Mouse (Mus musculus) CH12.LX (cell line): ENCODE results near the gene Gm20431. TPM values are rescaled to one million over a fixed set of nuclear protein-coding genes. Genes with fewer than 3 reads are reported as not detected.

ENCODE experiments used
- DNase-seq: peaks from one replicate; pipeline ENCODE4 v3.0.0-alpha.2; 2013; ENCODE audit errors: extremely low read depth
- H3K27ac ChIP-seq: 2 replicates; pipeline ENCODE4 v1.5.1; 2012; ENCODE audit warnings: low read depth, mild to moderate bottlenecking, control low read depth, moderate library complexity; ENCODE audit not compliant: insufficient read depth
- H3K27me3 ChIP-seq: replicated peaks from 2 replicates; pipeline ENCODE3; 2012; ENCODE audit warnings: inconsistent platforms
- H3K36me3 ChIP-seq, 2 experiments: replicated peaks in 1 of 2; 2 replicates each; pipeline versions ENCODE3 to v1.6.1; 2012; ENCODE audit warnings: inconsistent platforms in 1 of 2, low read length in 1 of 2, mild to moderate bottlenecking in 1 of 2, mixed read lengths in 1 of 2, moderate library complexity in 1 of 2; ENCODE audit not compliant: control insufficient read depth in 1 of 2, insufficient read depth in 1 of 2
- H3K4me1 ChIP-seq, 2 experiments: 2 replicates each; pipeline ENCODE4 v1.6.1; 2012; ENCODE audit warnings: inconsistent platforms in 1 of 2, moderate library complexity in 1 of 2; ENCODE audit not compliant: insufficient read depth in 2 of 2, control insufficient read depth in 1 of 2
- H3K4me2 ChIP-seq: 2 replicates; pipeline ENCODE4 v1.6.1; 2012; ENCODE audit warnings: low read depth, mild to moderate bottlenecking, control low read depth; ENCODE audit not compliant: poor library complexity, insufficient read depth, severe bottlenecking
- H3K4me3 ChIP-seq, 3 experiments: fragments of 150-350 bp in 1 of 3; sonication (generic) in 1 of 3; replicated peaks in 1 of 3; 2 replicates each; pipeline versions ENCODE3 to v1.5.1; 2011 to 2012; ENCODE audit warnings: low read depth in 2 of 3, low read length in 2 of 3, mild to moderate bottlenecking in 2 of 3, moderate library complexity in 2 of 3, control low read depth in 1 of 3, improper control_type of control experiment in 1 of 3, inconsistent platforms in 1 of 3, mixed read lengths in 1 of 3; ENCODE audit not compliant: poor library complexity in 1 of 3
- H3K79me2 ChIP-seq: replicated peaks from 2 replicates; pipeline ENCODE4 v1.6.1; 2012; ENCODE audit warnings: mild to moderate bottlenecking, moderate library complexity; ENCODE audit not compliant: control insufficient read depth, poor library complexity, insufficient read depth, severe bottlenecking; ENCODE audit errors: extremely low read depth
- H3K9ac ChIP-seq: 2 replicates; pipeline ENCODE4 v1.6.1; 2012; ENCODE audit warnings: low read depth, mild to moderate bottlenecking, control low read depth, moderate library complexity; ENCODE audit not compliant: insufficient read depth
- H3K9me3 ChIP-seq: replicated peaks from 2 replicates; pipeline ENCODE3; 2012; ENCODE audit warnings: low read length, inconsistent platforms, mixed read lengths
- BHLHE40 ChIP-seq: IDR thresholded peaks from 2 replicates; pipeline ENCODE4 v1.6.1; 2011; ENCODE audit warnings: mild to moderate bottlenecking, low read depth, low read length, improper control_type of control experiment
- CHD1 ChIP-seq: IDR thresholded peaks from 2 replicates; pipeline ENCODE4 v1.6.1; 2012; ENCODE audit warnings: low read depth, low read length, improper control_type of control experiment, inconsistent platforms
- CTCF ChIP-seq, 2 experiments: IDR thresholded peaks in 1 of 2; conservative IDR thresholded peaks in 1 of 2; 2 replicates each; pipeline ENCODE4 v1.5.1; 2011 to 2012; ENCODE audit warnings: low read depth in 2 of 2, low read length in 2 of 2, improper control_type of control experiment in 1 of 2, inconsistent platforms in 1 of 2, mild to moderate bottlenecking in 1 of 2, moderate library complexity in 1 of 2
- ELF1 ChIP-seq: IDR thresholded peaks from 2 replicates; pipeline ENCODE4 v1.6.1; 2014; ENCODE audit warnings: low read depth, mild to moderate bottlenecking, inconsistent platforms, low read length, improper control_type of control experiment
- EP300 ChIP-seq: IDR thresholded peaks from 2 replicates; pipeline ENCODE4 v1.6.1; 2011; ENCODE audit warnings: low read length, improper control_type of control experiment
- GABPA ChIP-seq: IDR thresholded peaks from 2 replicates; pipeline ENCODE4 v1.6.1; 2012; ENCODE audit warnings: low read depth, low read length, improper control_type of control experiment, inconsistent platforms; ENCODE audit not compliant: insufficient replicate concordance
- HCFC1 ChIP-seq: IDR thresholded peaks from 2 replicates; pipeline ENCODE4 v1.6.1; 2012; ENCODE audit warnings: low read depth, mild to moderate bottlenecking, inconsistent platforms, low read length, improper control_type of control experiment
- IRF4 ChIP-seq: IDR thresholded peaks from 2 replicates; pipeline ENCODE4 v1.6.1; 2014; ENCODE audit warnings: low read depth, mild to moderate bottlenecking, inconsistent platforms, low read length, improper control_type of control experiment
- JUND ChIP-seq: conservative IDR thresholded peaks from 2 replicates; pipeline ENCODE4 v1.6.1; 2011; ENCODE audit warnings: low read depth, low read length, improper control_type of control experiment
- MAFK ChIP-seq: IDR thresholded peaks from 2 replicates; pipeline ENCODE4 v1.6.1; 2011; ENCODE audit warnings: low read length, improper control_type of control experiment; ENCODE audit not compliant: insufficient replicate concordance
- MAZ ChIP-seq: IDR thresholded peaks from 2 replicates; pipeline ENCODE4 v1.6.1; 2012; ENCODE audit warnings: low read depth, mild to moderate bottlenecking, inconsistent platforms, low read length, improper control_type of control experiment, moderate library complexity
- MEF2A ChIP-seq: IDR thresholded peaks from 2 replicates; pipeline ENCODE4 v1.6.1; 2014; ENCODE audit warnings: low read depth, mild to moderate bottlenecking, inconsistent platforms, low read length, improper control_type of control experiment, borderline replicate concordance
- MYC ChIP-seq: IDR thresholded peaks from 2 replicates; pipeline ENCODE4 v1.6.1; 2011; ENCODE audit warnings: low read depth, mild to moderate bottlenecking, improper control_type of control experiment, low read length
- NRF1 ChIP-seq: IDR thresholded peaks from 2 replicates; pipeline ENCODE4 v1.6.1; 2014; ENCODE audit warnings: low read depth, mild to moderate bottlenecking, inconsistent platforms, low read length, improper control_type of control experiment, moderate library complexity
- PAX5 ChIP-seq: IDR thresholded peaks from 2 replicates; pipeline ENCODE4 v1.6.1; 2012; ENCODE audit warnings: low read length, inconsistent platforms, mixed read lengths
- POLR2A ChIP-seq: IDR thresholded peaks from 2 replicates; pipeline ENCODE4 v1.6.1; 2011; ENCODE audit warnings: low read depth, mild to moderate bottlenecking, improper control_type of control experiment, low read length
- POLR2AphosphoS2 ChIP-seq: IDR thresholded peaks from 2 replicates; pipeline ENCODE4 v1.6.1; 2011; ENCODE audit warnings: low read depth, low read length, improper control_type of control experiment
- RAD21 ChIP-seq: IDR thresholded peaks from 2 replicates; pipeline ENCODE4 v1.6.1; 2011; ENCODE audit warnings: low read depth, mild to moderate bottlenecking, low read length, improper control_type of control experiment, moderate library complexity
- RCOR1 ChIP-seq: conservative IDR thresholded peaks from 2 replicates; pipeline ENCODE4 v1.6.1; 2012; ENCODE audit warnings: low read depth, mild to moderate bottlenecking, inconsistent platforms, low read length, improper control_type of control experiment
- SIN3A ChIP-seq: IDR thresholded peaks from 2 replicates; pipeline ENCODE4 v1.6.1; 2012; ENCODE audit warnings: low read length, improper control_type of control experiment, inconsistent platforms
- SMC3 ChIP-seq: IDR thresholded peaks from 2 replicates; pipeline ENCODE4 v1.6.1; 2011; ENCODE audit warnings: low read depth, low read length, improper control_type of control experiment
- TCF12 ChIP-seq: IDR thresholded peaks from 2 replicates; pipeline ENCODE4 v1.6.1; 2014; ENCODE audit warnings: low read depth, mild to moderate bottlenecking, inconsistent platforms, low read length, improper control_type of control experiment
- UBTF ChIP-seq: IDR thresholded peaks from 2 replicates; pipeline ENCODE4 v1.6.1; 2012; ENCODE audit warnings: low read depth, mild to moderate bottlenecking, inconsistent platforms, low read length, improper control_type of control experiment, moderate library complexity
- USF1 ChIP-seq: IDR thresholded peaks from 2 replicates; pipeline ENCODE4 v1.6.1; 2014; ENCODE audit warnings: low read depth, mild to moderate bottlenecking, inconsistent platforms, low read length, improper control_type of control experiment
- USF2 ChIP-seq: conservative IDR thresholded peaks from 2 replicates; pipeline ENCODE4 v1.6.1; 2011; ENCODE audit warnings: low read depth, low read length, improper control_type of control experiment
- ZC3H11A ChIP-seq: IDR thresholded peaks from 2 replicates; pipeline ENCODE4 v1.6.1; 2012; ENCODE audit warnings: low read depth, mild to moderate bottlenecking, inconsistent platforms, low read length, improper control_type of control experiment
- ZMIZ1 ChIP-seq: IDR thresholded peaks from 2 replicates; pipeline ENCODE4 v1.6.1; 2012; ENCODE audit warnings: low read depth, mild to moderate bottlenecking, inconsistent platforms, low read length, improper control_type of control experiment
- dilution Hi-C: fragments of 300-500 bp; cut with MboI; formaldehyde crosslinking; loops from 2 replicates; pipeline ENCODE4 v1.14.3; 2020; ENCODE audit warnings: low sequenced_read_pairs; ENCODE audit not compliant: extremely low pct_unique_long_range_greater_than_20kb, extremely low pct_ligation_motif_present
- in situ Hi-C: fragments of 300-500 bp; cut with MboI; formaldehyde crosslinking; loops from 3 replicates; pipeline ENCODE4 v1.14.3; 2019; ENCODE audit warnings: low sequenced_read_pairs, low pct_ligation_motif_present, low pct_unique_long_range_greater_than_20kb, mixed read lengths
- polyA plus RNA-seq: library from polyadenylated mRNA; unstranded; fragments of >175 nt; gene quantifications from 2 replicates; pipeline ENCODE4 v1.2.1, GENCODE M21; 2012; ENCODE audit warnings: low read depth; ENCODE audit not compliant: insufficient read length
- total RNA-seq, 2 experiments: library from RNA; depleted of rRNA; stranded (reverse); fragments of 300-350 nt in 1 of 2; fragments of >200 nt in 1 of 2; gene quantifications; 2 replicates each; pipeline ENCODE4 v1.2.3; 2012 to 2014

Gm20431 gene
- total and polyA plus RNA-seq, 3 experiments: 2.4 to 15.0 TPM; not detected in 1

DNA sequence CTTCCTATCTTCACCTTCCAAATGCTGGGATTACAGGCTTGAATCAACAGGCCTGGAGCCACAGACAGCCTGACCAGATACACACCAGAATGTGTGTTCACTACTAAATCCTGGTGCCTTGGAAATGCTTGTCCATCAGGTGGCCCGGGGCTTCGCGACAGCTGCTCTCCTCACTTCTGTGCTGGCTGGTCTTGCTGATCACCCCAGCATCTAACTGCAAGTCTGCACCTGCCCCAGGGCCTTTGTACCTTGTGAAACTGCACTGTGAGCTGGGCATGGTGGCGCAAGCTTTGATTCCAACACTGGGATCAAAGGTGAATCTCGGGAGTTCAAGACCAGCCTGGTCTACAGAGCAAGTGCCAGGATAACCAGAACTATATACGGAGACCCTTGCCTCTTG is 19.1 kb downstream of the Gm20431 start:
- dilution Hi-C loops (no loop called here), in situ Hi-C loops (loop anchor here (5.0 kb wide), 1 partner anchor 35 kb away; no protein-coding TSS in a partner anchor)

DNA sequence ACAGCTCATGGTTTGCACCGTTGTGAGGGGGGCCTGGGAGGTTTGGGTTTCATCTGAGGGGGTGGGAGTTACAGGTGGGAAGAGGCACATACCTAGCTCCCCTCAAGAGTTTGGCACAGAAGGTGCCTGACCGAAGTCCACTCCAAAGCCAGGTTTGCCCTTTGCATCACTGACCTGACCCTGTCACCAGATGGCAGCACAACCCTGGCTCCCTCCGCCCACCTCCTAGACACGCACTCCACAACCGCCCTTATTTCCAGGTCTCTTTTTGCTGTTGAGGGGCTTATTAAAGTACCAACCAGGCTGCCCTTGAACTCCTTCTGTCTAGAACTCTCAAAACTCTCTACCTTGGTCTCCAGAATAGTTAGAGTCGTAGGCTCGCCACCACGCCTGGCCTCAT is 20.0 kb downstream of the Gm20431 start:
- no peak overlapping the region for H3K4me3 ChIP-seq
- H3K36me3 ChIP-seq: peaks cover 24 to 37% of the 10 kb centered on the region in 2 experiments
- peaks cover 3 to 6% of the 10 kb centered on the region in 2 experiments for H3K4me1 ChIP-seq
- H3K4me2 ChIP-seq: no peak overlapping the region
- H3K27me3 ChIP-seq: no peaks in the 10 kb centered on the region
- in situ Hi-C loops (loop anchor here (5.0 kb wide), 1 partner anchor 36 kb away; no protein-coding TSS in a partner anchor), dilution Hi-C loops (no loop called here)
- H3K27ac ChIP-seq: no peak overlapping the region
- TF ChIP-seq RAD21 (peak; percentile 89), USF1 (no peak), USF2 (no peak), IRF4 (no peak), ZC3H11A (peak; percentile 76), POLR2A (no peak), SMC3 (peak; percentile 95), CTCF (conservative IDR thresholded peaks at IDR 0.05 in 1 of 2, IDR thresholded peaks at IDR 0.05 in 1 of 2; ENCODE audit: low read depth in 2 of 2, low read length in 2 of 2) (peak; percentile 24 to 92; a peak in 2 of 4 replicates), GABPA (no peak), MYC (no peak), PAX5 (no peak), MAZ (no peak), MEF2A (no peak), TCF12 (no peak), JUND (no peak), UBTF (no peak), SIN3A (no peak), ELF1 (no peak), POLR2AphosphoS2 (peak; percentile 20; the same call in 1 of the 2 replicates)
- no peak for DNase-seq
- H3K9ac ChIP-seq: no peak overlapping the region
- no peaks in the 10 kb centered on the region for H3K79me2 ChIP-seq
- no peaks in the 10 kb centered on the region for H3K9me3 ChIP-seq

More for the DNA sequence above, 19.1 kb downstream of the Gm20431 start:
- peaks cover 3 to 6% of the 10 kb centered on the region in 2 experiments for H3K4me1 ChIP-seq
- H3K79me2 ChIP-seq: no peaks in the 10 kb centered on the region
- H3K36me3 ChIP-seq: peaks cover 30 to 46% of the 10 kb centered on the region in 2 experiments
- TF ChIP-seq ZMIZ1 (no peak), UBTF (no peak), MYC (no peak), SIN3A (no peak), MAZ (no peak), POLR2A (no peak), HCFC1 (no peak), RAD21 (no peak), SMC3 (no peak), CHD1 (no peak), EP300 (no peak), MAFK (no peak), NRF1 (no peak), POLR2AphosphoS2 (no peak), BHLHE40 (no peak), PAX5 (no peak), JUND (no peak), RCOR1 (no peak), CTCF (conservative IDR thresholded peaks at IDR 0.05 in 1 of 2, IDR thresholded peaks at IDR 0.05 in 1 of 2; ENCODE audit: low read depth in 2 of 2, low read length in 2 of 2) (no peak), MEF2A (no peak)
- TF ChIP-seq, all 38 proteins: peak for 0
- Histone ChIP-seq H3K9ac (no peak overlapping the region), H3K9me3 (no peaks in the 10 kb centered on the region), H3K4me2 (no peak overlapping the region), H3K4me3 (no peak overlapping the region), H3K27ac (no peak overlapping the region), H3K27me3 (no peaks in the 10 kb centered on the region)
- no peak for DNase-seq
